Mouse (Mus musculus) heart, embryonic 16.5 days (tissue): ENCODE results near the gene Wipf1. TPM values are rescaled to one million over a fixed set of nuclear protein-coding genes. Genes with fewer than 3 reads are reported as not detected.

Experiments
- ATAC-seq: fragments of 200-750 bp; cut with Nextera tagmentation; replicated peaks from 2 replicates; pipeline ENCODE4 v1.8.0; 2017; ENCODE audit warnings: moderate number of reproducible peaks; ENCODE audit not compliant: insufficient read depth, low FRiP score; ENCODE audit errors: extremely low read depth
- H3K27ac ChIP-seq: fragments of 300-500 bp; sonication (generic); 2 replicates; pipeline ENCODE4 v1.5.1; 2014; ENCODE audit warnings: mild to moderate bottlenecking, low read length, control low read depth, moderate library complexity
- H3K27me3 ChIP-seq: fragments of 300-500 bp; sonication (generic); 2 replicates; pipeline ENCODE4 v1.6.1; 2014; ENCODE audit warnings: low read length, mixed read lengths; ENCODE audit not compliant: control insufficient read depth, insufficient read depth
- H3K36me3 ChIP-seq: fragments of 300-500 bp; sonication (generic); 2 replicates; pipeline ENCODE4 v1.6.1; 2014; ENCODE audit not compliant: control insufficient read depth, insufficient read depth
- H3K4me1 ChIP-seq: fragments of 300-500 bp; sonication (generic); 2 replicates; pipeline ENCODE4 v1.6.1; 2014; ENCODE audit warnings: low read length, mixed read lengths; ENCODE audit not compliant: control insufficient read depth, insufficient read depth
- H3K4me2 ChIP-seq: fragments of 300-500 bp; sonication (generic); 2 replicates; pipeline ENCODE4 v1.6.1; 2014; ENCODE audit warnings: low read depth, mild to moderate bottlenecking, control low read depth, low read length
- H3K4me3 ChIP-seq: fragments of 300-500 bp; sonication (generic); 2 replicates; pipeline ENCODE4 v1.5.1; 2014; ENCODE audit warnings: mild to moderate bottlenecking, control low read depth, low read length
- H3K9ac ChIP-seq: fragments of 300-500 bp; sonication (generic); 2 replicates; pipeline ENCODE4 v1.6.1; 2014; ENCODE audit warnings: low read length, control low read depth
- H3K9me3 ChIP-seq: fragments of 300-500 bp; sonication (generic); replicated peaks from 2 replicates; pipeline ENCODE4 v1.6.1; 2016; ENCODE audit warnings: low read length; ENCODE audit not compliant: control insufficient read depth
- whole genome bisulfite sequencing: fragments of 180-500 bp; shearing (Covaris S2); extraction: QIAGEN DNeasy Blood & Tissue Kit; methylation state at CpG from one replicate; pipeline ENCODE4 v1.1.7; 2014; 5-methylcytosine and 5-hydroxymethylcytosine counted together
- polyA plus RNA-seq: library from polyadenylated mRNA; unstranded; fragments of >200 nt; fragmentation: Nextera tagmentation; extraction: Ambion mirVana; gene quantifications from 2 replicates; pipeline ENCODE4 v1.2.1, GENCODE M21; 2015

Gene Wipf1
- polyA plus RNA-seq = 5.0 and 7.4 TPM in 2 replicates

DNA sequence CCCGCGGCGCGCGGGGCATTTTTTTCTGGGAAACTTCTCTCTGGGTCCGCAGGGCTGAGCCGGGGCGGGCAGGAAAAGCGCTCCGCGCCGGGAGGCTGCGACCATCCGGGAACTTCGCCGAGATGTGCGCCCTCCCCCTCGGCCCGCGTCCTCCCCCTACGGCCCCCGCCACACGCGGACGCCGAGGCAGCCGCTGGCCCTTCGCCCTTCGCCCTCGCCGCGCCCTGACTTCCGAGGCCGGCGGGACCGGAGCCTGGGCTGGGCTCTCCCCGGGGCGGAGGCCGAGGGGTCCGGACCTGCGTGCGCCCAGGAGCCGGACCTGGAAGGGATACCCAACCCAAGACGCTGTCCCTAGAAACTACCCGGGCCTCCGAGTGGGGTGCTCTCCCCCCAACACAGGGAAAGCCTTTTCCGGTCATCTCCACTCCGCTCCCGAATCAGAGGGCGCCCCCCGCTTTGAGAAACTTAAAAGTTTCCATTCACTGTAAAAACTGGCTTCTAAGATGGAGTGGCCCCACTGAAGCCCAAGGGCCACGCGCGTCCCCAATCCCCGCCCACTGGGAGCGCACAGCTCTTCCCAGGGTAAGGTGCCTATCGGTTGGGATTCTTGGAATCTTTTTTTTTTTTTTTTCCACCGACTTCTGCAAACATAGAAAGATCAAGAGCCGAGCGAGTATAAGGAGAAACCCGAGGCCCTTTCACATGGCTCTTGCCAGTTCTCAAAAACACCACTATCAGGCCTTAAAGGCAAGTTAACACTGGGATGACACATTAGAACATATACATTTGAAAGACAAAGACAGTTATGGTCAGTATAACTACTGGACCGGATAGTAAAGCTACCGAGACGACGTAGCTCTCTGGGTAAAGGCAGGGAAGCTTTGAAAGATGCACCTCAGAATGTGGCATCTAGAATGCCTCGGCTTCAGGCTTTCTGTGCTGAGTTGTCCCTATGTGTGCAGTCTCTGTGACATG is at the start of gene Wipf1:
Wipf1 (minus strand) TSS at position 379 of the 975 bp plus-strand sequence.
- peak within 1 kb of the TSS; percentile 89 for H3K9ac ChIP-seq
- no peaks in the 10 kb centered on the region for H3K9me3 ChIP-seq
- no peaks in the 10 kb centered on the region for H3K36me3 ChIP-seq
- no peaks in the 10 kb centered on the region for H3K27me3 ChIP-seq
- ATAC-seq = peak; percentile 90
- 3% methylated on average over 64 of the region's 66 CpGs for WGBS
- peaks cover 12% of the 10 kb centered on the region for H3K4me1 ChIP-seq
- H3K4me3 ChIP-seq = peak within 1 kb of the TSS; percentile 81
- peak within 1 kb of the TSS; percentile 84 for H3K4me2 ChIP-seq
- peak within 1 kb of the TSS; percentile 79 for H3K27ac ChIP-seq

DNA sequence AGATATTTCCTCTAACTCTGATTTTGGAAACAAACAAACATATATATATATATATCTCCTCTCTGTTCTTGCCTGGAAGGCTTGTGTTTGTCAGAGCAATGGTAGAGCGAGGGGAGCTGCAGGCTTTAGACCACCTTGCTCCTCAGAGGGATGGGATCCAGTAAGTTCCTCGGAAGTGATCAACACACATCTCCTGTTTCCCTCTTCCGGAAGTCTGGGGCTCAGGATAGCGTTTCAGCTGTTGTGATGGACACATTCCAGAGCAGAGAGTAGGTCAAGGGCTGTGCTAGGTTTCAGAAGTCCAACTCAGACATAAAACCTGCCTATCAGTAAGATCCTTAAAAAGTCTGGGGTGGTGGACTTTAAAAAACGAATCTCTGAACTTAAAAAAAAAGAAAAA is 49.6 kb upstream of the Wipf1 start:
- no peak overlapping the region for H3K4me3 ChIP-seq
- H3K9me3 ChIP-seq = no peaks in the 10 kb centered on the region
- ATAC-seq = no peak
- no peak overlapping the region for H3K9ac ChIP-seq
- H3K27me3 ChIP-seq = no peaks in the 10 kb centered on the region
- no peaks in the 10 kb centered on the region for H3K4me1 ChIP-seq
- no peak overlapping the region for H3K27ac ChIP-seq
- 30% methylated on average over 5 of the region's 5 CpGs for WGBS
- H3K4me2 ChIP-seq = no peak overlapping the region
- no peaks in the 10 kb centered on the region for H3K36me3 ChIP-seq

- no peak overlapping the region for H3K9ac ChIP-seq
- 60% methylated on average over 6 of the region's 6 CpGs for WGBS
- no peak overlapping the region for H3K27ac ChIP-seq
- H3K4me1 ChIP-seq = no peaks in the 10 kb centered on the region
- ATAC-seq = no peak
- no peaks in the 10 kb centered on the region for H3K36me3 ChIP-seq
- H3K4me2 ChIP-seq = no peak overlapping the region
- H3K4me3 ChIP-seq = no peak overlapping the region
- no peaks in the 10 kb centered on the region for H3K9me3 ChIP-seq
- 0 out of 2 replicates have a peak, but pooled peaks cover 2% of the 10 kb centered on the region for H3K27me3 ChIP-seq
These were observed 44.9 kb upstream of the Wipf1 start for GRCm38 (mm10) chr2:73574418-73574817.

DNA sequence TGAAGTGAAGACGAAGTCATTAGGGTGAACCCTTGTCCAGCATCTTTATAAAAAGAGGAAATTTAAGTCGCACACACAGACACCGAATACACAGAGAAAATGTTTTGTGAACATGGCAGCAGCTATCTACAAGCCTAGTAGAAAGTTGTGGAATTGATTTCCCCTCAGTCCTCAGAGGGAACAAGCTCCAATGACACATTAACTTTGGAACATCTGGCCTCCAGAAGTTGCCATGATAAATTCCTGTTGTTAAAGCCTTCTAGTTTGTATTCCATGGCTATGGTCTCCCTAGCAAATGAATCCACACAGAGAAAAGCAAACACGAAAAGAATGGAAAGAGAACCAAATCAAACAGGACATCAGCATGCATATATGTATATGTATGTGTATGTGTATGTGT is 44.0 kb upstream of the Wipf1 start:
- Histone ChIP-seq H3K9me3 (no peaks in the 10 kb centered on the region), H3K9ac (no peak overlapping the region), H3K27me3 (0 out of 2 replicates have a peak, but pooled peaks cover 2% of the 10 kb centered on the region), H3K36me3 (no peaks in the 10 kb centered on the region), H3K4me1 (no peaks in the 10 kb centered on the region), H3K4me2 (no peak overlapping the region), H3K27ac (no peak overlapping the region), H3K4me3 (no peak overlapping the region)
- WGBS = 83% methylated on average over 4 of the region's 4 CpGs
- no peak for ATAC-seq

DNA sequence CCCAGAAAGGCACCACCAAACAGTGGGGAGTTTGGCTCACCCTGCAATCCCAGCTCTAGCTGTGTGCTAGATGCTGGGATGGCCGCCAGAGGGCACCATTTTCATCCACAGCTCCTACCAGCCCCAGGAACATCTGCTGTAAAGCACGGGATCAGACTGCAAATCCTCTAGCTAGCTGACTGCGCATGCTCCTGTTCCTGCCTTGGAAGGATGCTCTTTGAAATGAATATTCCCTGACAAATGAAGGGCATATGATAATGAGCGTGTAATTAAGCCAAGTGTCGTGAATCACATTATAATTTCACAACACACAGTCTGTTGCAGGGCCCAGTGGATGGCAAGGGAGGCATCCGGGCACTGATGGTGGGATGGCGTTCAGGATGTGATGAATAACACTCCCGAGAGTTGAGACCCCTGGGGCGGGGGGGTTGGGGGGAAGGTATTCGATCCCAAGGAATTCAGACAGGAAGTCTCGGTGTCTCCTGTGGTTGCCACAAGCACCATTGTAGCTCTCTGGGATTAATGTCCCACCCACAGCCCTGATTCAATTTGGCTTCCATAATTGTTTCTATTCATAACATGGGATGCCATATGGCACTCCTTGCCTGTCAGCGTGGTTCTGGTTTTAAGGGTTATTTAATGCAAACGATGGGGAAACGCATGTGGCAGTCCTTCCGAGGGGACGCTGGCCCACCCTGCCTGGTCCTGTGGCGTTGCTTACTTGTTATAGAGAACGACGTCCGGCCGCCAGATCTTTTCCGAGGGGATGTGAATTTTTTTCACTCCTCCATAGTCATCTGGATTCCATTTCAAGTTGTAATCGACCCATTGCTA is 43.2 kb upstream of the Wipf1 start:
- Histone ChIP-seq H3K4me1 (no peaks in the 10 kb centered on the region), H3K27ac (no peak overlapping the region), H3K9ac (no peak overlapping the region), H3K4me3 (no peak overlapping the region), H3K27me3 (peaks cover 4% of the 10 kb centered on the region; the same call in 1 of the 2 replicates), H3K36me3 (no peaks in the 10 kb centered on the region), H3K4me2 (peak overlapping the region; percentile 23; the same call in 1 of the 2 replicates), H3K9me3 (no peaks in the 10 kb centered on the region)
- 36% methylated on average over 23 of the region's 23 CpGs for whole genome bisulfite sequencing
- ATAC-seq = no peak; the same call in 1 of the 2 replicates

DNA sequence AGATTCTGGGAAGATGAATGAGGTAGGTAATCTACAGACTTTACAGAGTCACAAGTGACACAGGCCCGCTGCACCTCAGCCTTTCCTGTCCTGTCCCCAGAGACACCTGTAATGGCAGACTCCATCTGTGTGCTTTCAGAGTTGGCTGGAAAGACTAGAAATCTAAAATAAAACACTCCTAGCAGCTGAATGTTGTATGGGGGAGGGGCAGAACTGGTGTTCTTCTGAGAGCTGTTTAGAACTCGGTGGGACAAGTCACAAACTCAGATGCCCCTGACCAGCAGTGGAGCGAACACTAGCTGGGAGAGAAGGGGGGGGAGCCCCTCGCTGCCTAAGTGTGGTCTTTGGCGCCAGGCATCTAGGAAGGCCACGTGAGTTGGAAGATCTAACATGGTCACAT is 42.4 kb upstream of the Wipf1 start:
- WGBS = 63% methylated on average over 6 of the region's 6 CpGs
- no peaks in the 10 kb centered on the region for H3K4me1 ChIP-seq
- H3K9ac ChIP-seq = no peak overlapping the region
- peaks cover 4% of the 10 kb centered on the region; the same call in 1 of the 2 replicates for H3K27me3 ChIP-seq
- ATAC-seq = no peak
- H3K4me3 ChIP-seq = no peak overlapping the region
- no peaks in the 10 kb centered on the region for H3K9me3 ChIP-seq
- no peaks in the 10 kb centered on the region for H3K36me3 ChIP-seq
- no peak overlapping the region for H3K27ac ChIP-seq
- H3K4me2 ChIP-seq = no peak overlapping the region

DNA sequence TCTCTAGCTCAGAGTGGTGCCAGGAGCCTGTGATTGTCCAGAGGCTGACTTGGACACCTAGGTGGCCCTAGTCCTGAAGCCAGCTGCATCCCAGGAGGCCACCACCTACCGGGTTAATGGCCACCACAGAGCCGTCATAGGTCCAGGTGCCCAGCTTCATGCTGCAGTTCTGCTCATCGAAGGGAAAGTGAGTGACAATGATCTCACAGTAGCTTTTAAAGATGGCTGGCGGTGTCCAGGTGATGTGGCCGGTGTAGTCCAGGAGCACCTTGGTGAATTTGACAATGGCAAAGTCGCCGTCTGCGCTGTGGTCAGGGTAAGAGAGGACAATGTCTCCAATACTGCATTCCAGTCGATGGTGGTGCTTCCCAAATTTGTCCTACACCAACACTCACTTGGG is 41.8 kb upstream of the Wipf1 start:
- Histone ChIP-seq H3K4me1 (no peaks in the 10 kb centered on the region), H3K9me3 (no peaks in the 10 kb centered on the region), H3K27ac (no peak overlapping the region), H3K9ac (no peak overlapping the region), H3K4me3 (no peak overlapping the region), H3K27me3 (peaks cover 4% of the 10 kb centered on the region; the same call in 1 of the 2 replicates), H3K4me2 (no peak overlapping the region), H3K36me3 (no peaks in the 10 kb centered on the region)
- ATAC-seq = no peak
- 89% methylated on average over 9 of the region's 9 CpGs for WGBS

DNA sequence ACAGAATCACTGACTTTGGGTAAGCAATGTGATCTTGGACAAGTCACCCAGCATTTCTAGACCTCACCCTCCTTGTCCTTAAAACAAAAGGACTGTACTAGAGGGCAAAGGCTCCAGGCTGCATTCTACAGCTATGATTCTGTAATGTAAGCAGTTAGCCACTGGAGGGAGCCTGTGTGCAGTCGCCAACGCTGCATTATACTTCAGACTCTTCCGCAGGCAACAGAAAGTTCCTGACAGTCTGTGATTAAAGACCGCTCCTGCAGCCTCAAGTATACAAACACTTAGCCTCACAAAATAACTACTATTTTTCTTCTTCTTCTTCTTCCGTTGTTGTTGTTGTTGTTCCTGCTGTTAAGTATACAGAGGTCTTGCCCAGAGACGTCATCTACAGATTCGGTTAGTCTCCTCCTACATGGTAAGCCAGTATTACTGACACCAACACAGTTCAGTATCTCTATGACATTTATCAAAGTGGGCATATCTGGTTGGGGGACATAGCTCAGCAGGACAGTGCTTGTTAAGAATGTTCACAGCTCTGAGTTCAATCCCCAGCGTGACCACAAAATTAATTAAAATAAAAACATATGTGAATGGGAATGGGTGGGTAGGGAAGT is 37.6 kb upstream of the Wipf1 start:
- H3K4me1 ChIP-seq = no peaks in the 10 kb centered on the region
- peak overlapping the region; percentile 59; the same call in 1 of the 2 replicates for H3K9ac ChIP-seq
- no peaks in the 10 kb centered on the region for H3K9me3 ChIP-seq
- H3K4me2 ChIP-seq = peak overlapping the region; percentile 63
- WGBS = 15% methylated on average over 8 of the region's 8 CpGs
- no peaks in the 10 kb centered on the region for H3K36me3 ChIP-seq
- peaks cover 4% of the 10 kb centered on the region; the same call in 1 of the 2 replicates for H3K27me3 ChIP-seq
- H3K4me3 ChIP-seq = peak overlapping the region; percentile 43
- no peak overlapping the region for H3K27ac ChIP-seq
- 0 out of 2 replicates have a peak, but pooled peaks have one; percentile 55 for ATAC-seq
